Mouse (Mus musculus) left cerebral cortex, adult 11 months (tissue): ENCODE measurements around the gene Apoa5.
A peak's percentile ranks its signal among the peaks of the same experiment; 100 is the strongest.
"Not testable (repeated sequence)": the region's sequence is repeated elsewhere in the genome, so short reads cannot be mapped to it uniquely, and the experiment has no call there.

Experiments
- DNase-seq: peaks from one replicate; pipeline ENCODE4 v3.0.0; 2022; ENCODE audit warnings: low spot score

The Apoa5 gene

DNA sequence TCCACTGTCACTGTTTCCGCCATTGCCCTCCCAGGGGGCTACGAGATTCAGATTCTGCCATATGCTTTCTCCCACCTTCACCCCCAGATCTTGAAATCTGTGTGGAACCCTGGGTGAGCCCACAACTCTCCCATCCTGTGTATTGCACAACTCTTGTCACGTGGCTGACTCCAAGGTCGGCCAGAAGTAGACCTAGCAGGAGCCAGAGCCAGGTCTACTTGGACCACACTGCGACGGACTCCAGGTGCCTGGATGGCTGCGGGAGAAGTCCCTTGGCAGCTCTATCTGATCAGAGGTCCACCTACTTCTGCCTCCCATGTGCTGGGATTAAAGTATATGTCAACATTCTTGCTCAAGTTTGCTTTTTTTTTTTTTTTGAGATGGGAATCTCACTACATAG, 7.3 kb upstream of the Apoa5 start:
- DNase-seq = no peak

- no peak for DNase-seq
These were observed 692 bp downstream of the Apoa5 start for GRCm38 (mm10) chr9:46269125-46269524.

- no peak for DNase-seq
These were observed 2.3 kb downstream of the Apoa5 start for GRCm38 (mm10) chr9:46270782-46271181.

DNA sequence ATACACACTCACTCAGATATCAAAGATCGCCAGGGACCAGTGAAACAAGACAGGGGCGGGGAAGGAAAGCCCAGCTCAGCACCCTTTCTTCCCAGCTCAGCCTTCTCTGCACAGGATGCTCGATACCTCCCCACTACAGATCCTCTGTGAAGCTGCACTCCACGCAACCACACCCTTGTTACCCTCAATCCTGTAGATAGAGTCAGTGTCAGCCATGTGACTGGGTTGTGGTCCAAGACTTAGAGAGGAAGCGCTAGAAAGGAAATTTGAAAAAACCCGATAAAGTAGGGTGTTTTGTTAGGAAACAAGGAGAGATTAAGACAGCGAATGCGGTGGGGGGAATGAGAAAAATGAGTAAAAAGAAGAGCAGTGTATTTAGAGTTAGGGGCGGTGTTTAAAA, 3.6 kb downstream of the Apoa5 start:
- no peak for DNase-seq

DNA sequence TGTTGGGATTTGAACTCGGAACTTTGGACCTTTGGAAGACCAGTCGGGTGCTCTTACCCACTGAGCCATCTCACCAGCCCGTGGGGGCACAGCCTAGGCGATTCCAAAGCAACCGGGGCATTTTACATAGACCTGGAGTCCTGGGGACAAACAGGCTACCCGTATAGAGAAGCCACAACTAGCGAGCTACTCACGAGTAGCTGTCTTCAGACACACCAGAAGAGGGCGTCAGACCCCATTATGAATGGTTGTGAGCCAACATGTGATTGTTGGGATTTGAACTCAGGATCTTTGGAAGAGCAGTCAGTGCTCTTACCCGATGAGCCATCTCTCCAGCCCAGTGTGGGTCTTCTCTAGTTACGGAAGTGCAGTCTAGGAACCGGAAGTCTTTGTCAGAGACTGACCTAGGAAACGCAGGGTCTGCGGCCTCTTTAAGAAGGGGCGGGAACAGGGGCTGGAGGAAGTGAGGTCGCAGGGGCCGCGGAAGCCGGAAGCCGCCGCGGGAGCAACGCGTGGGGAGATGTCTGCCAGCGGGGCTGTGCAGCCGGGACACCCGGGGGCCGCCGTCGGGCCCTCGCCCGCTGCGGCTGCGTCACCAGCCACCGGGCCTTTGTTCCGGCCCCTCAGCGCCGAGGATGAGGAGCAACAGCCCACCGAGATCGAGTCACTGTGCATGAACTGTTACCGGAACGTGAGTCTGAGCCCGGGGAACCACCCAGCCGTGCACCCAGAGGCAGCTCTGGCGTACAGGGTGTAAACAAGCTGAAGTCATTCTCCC, 4.4 kb downstream of the Apoa5 start, which contains the start of gene Zpr1:
Gene Zpr1, plus strand, starts transcription at position 388 of the 778 bp plus-strand sequence.
- DNase-seq = peak; percentile 80

DNA sequence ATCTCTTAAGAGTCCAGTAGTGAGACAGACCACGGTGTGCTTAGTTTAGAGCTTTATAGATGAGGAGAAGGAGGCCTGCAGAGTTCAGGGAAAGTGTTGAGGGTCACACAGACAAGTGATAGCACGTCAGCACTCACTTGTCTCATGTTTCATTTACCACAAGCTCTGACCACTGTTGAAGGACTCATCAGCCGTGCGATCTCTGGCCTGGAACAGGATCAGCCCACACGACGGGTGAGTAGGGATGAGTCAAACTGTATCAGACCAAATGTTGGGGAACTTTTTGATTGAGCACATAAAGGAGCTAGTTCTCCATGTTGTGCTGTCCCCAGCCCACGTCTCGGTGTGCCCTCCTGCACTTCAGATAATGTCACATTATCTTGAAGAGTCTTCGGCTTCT, 6.1 kb downstream of the Apoa5 start:
- DNase-seq = no peak

DNA sequence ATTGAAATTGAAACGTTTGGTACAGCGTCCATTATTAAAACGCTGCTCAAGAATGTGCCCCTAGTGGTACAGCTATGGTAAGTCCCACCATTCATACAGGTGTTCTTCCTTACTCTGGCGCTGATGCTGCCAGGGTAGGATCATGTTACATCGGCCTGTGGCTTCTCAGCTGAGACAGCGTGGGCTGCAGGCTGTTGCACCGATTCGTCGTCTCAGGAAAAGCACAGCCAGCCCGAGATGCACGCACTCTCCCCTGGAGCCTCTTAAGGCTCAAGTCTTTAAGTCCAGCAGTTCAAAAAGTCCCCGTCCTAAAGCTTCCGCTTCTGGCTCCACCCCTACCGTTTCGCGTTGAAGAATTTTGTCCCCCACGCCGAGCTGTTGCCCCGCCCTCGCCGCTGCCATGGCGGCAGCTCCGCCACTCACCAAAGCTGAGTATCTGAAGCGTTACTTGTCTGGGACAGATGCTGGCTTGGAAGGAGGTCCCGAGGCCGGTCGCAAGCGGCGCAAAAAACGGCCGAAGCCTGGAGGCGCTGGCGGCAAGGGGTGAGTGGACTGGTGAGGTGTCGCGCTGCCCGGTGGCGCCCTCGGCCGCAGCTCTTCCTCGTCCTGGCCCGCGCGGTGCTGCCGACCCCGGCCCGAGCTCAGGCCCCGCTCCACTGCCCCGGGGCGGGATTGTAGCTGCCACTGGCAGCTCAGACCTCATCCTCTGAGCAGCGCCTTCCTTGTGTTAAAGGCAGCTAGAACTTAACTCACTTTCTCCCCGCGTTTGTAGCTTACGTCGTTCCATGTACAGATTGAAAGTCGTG, 14.4 kb downstream of the Apoa5 start, which contains the start of gene Bud13:
Gene Bud13, plus strand, starts transcription at position 378 of the 806 bp plus-strand sequence.
- peak; percentile 81 for DNase-seq

GRCm38 (mm10) chr9:46298381-46298780, 29.9 kb downstream of the Apoa5 start:
- no peak for DNase-seq

GRCm38 (mm10) chr9:46302142-46302541, 33.7 kb downstream of the Apoa5 start:
- peak; percentile 34 for DNase-seq

DNA sequence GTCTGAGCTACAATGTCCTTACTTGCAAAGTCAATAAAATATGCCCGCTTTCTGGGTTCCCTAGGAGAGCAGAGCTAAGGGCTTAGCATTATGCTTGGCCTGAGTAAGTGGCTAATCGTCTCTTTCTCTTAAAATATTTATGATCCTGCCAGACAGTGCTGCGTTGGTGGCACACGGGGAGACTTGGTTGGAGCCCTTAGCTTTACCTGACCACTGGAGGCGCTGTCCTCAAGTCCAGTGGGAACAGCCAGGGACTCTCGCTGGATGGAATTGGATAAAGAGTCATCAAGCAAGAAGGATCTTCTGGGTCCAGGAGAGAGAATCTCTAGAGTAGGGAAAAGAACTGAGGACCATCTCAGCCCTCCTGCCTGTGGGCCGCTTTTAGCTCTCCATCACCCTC, 40.7 kb downstream of the Apoa5 start:
- DNase-seq = no peak

GRCm38 (mm10) chr9:46314507-46314906, 46.1 kb downstream of the Apoa5 start:
- no peak for DNase-seq

- DNase-seq = no peak
These were observed 46.5 kb downstream of the Apoa5 start for GRCm38 (mm10) chr9:46314921-46315320.

DNA sequence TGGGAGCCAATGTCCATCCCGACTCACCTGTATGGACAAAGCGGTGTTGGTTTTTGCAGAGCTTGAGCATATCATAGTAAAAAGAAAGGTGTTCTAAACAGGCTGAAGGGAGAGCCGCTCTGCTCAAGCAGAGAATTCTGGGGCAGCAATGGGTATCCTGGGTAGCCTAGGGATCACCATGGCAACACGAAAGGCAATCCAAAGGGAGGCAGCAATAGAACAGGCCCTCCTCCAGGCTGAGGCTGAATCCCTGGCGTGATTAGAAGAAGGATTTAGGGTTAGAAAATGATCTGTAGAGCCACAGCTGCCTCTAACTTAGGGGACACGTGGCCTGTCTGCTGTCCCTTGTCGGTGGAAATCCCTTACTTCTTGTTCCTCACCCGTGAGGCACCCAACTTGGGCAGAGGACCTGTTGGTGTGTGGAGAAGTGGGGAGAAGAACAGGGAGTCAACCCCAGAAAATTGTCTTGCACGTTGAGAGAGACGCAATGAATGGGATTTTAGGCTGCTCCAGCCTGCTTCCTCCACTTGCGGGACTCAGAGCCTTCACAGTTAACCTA, 47.5 kb downstream of the Apoa5 start:
- no peak for DNase-seq

DNA sequence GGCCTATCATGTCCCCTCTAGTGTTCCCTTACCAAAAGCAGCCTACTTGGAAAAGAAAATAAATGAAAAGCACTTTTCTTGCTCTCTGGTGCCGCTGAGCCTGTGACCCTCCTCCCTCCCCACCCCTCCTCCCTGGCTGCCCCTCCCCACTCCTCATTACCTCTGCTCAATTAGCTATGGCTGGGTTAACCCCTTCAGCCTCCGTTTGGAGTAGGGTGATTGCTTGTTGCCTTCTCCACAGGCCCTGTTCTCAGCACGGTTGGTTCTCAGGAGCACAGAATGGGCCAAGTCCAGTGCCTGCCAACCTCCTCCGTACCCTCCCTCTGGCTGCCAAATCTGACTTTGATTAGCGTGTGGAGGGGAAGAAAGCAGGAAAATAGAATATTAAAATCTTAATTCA, 48.0 kb downstream of the Apoa5 start:
- no peak for DNase-seq

- no peak for DNase-seq
These were observed 48.5 kb downstream of the Apoa5 start for GRCm38 (mm10) chr9:46316909-46317308.

- DNase-seq = no peak
These were observed 49.5 kb downstream of the Apoa5 start for GRCm38 (mm10) chr9:46317957-46318356.

GRCm38 (mm10) chr9:46319886-46320285, 51.5 kb downstream of the Apoa5 start, which contains the start of gene 4931429L15Rik:
Gene 4931429L15Rik (minus strand): TSS chr9:46319986.
- DNase-seq = not testable (repeated sequence)

GRCm38 (mm10) chr9:46320461-46320860, 52.0 kb downstream of the Apoa5 start:
- DNase-seq = no peak
